Mouse (Mus musculus) ES-CJ7 (cell line): Measurements from ENCODE around the gene Gng2.

ENCODE experiments used
- DNase-seq: peaks from one replicate; pipeline ENCODE4 v3.0.0; 2011; ENCODE audit warnings: low read depth, low spot score

Gene Gng2

DNA sequence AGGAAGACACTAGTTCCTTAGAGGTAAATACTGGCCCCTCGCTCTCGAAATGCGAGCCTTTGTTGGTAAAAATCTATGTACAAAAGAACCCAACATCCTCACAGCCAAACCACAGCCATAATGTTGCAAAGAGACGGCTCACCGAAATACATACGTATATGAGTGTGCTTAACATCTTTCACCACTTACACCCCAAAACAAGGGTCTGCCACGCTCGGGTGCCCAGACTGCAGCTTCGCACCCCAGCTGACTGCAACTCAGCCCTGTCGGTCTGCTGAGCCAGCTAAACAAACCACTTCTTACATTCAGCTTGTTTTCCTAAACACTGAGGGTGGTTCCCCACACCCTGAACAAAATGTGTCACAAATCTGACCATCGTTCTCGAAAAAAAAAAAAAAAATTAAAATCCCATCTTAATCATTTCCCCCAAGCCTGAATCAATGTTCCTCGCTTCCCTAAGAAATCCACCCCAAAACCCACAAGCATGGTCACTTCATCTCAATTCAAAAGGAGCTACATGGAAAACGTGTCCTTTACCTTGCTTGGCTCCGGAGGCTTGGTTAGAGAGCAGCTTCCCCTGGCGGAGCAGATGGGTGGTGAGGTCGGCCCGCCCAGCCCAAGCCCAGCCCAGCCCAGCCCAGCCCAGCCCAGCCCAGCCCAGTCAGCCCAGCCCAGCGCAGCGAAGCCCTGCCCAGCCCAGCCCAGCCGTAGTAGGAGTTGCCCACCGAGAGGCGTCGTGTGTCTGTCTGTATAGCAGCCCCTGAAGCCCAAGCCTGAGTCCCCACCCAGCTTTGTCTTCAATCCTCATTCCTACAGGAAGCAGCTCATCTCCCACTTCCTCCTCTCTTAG is 781 bp downstream of the Gng2 start:
- peak; percentile 84 for DNase-seq

DNA sequence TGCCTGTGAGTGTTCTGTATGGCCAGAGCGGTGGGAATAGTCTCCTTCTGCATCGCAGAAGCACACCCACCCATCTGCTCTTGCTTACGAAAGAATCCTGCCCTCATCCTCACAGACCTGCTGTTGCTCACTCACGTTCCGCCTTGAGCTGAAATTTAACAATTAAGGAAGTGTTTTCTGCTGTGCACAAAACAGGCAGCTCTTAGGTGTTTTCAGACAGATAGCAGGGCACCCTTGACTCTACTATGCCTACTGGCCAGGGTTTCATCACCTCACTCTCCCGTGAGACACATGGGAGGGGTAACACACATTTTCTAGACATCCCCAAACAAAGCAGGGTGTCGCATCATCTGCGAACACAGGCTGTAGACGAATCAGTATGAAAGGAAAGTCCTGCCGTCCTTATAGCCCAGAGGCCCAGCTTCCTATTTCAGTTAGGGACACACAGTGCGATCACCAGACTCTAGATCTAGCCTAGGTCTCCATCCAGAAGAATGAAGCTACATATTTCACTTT is 2.4 kb downstream of the Gng2 start:
- DNase-seq: no peak

DNA sequence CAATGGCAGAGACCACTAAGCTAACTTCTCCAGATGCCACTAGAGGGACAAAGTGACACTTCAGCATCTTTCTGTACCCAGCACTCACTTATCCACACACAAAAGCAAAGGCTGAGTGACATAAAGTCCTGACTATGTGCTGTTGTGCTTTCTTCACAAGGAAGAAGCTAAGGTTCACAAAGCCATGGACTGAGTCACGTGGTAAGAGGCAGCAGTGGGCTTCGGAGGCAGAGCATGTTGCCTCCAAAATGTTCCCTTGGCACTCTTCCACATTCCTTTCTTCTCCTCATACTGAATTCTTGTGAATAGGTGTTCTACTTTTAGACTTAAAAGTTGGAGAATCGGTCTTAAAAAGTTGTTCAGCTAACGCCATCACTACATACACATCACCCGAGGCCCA is 3.0 kb downstream of the Gng2 start:
- DNase-seq: no peak

DNA sequence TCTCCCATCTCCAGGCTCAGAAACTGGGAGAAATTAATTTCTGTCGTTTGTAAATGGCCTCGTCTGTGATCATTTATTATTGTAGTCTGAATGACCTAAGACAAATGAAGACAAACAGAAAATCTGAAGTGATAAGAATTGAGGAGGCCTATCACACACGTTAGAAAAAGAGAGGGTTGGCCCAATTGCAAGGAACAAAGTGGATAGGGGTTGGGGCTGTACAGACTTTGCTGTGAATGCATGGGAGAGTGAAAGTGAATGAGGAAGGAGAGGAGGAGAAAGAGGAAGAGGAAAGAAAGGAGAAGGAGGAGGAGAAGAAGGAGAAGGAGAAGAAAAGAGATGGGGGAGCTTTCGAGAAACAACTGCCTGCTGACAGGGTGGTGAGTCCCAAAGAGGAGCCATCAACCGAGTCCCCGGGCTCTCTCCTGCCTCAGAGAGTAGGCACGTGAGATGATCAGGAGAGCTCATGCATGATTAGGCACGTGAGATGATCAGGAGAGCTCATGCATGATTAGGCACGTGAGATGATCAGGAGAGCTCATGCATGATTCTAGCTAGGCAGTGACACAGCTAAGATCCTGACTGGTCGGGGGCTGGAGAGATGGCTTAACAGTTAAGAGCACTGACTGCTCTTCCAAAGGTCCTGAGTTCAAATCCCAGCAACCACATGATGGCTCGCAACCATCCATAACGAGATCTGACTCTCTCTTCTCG is 5.0 kb downstream of the Gng2 start:
- no peak for DNase-seq

DNA sequence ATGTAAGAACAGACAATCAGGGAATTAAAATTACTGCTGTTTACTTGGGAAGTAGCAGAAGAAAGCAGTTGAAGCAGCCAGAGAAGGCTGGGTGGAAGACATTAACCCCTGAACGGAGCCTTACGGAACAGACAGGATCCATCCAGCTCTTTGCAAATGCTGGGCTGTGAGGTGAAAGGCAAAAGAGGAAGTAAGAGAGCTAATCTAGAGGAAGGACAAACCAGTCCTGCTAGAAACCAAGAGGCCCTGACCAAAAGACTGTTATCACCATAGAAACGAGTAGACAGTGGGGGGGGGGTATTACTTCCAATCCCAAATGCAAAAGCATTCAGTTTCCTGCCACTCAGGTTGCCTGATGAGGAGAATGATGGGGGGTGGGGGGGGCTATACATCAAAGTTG is 6.6 kb downstream of the Gng2 start:
- no peak for DNase-seq

DNA sequence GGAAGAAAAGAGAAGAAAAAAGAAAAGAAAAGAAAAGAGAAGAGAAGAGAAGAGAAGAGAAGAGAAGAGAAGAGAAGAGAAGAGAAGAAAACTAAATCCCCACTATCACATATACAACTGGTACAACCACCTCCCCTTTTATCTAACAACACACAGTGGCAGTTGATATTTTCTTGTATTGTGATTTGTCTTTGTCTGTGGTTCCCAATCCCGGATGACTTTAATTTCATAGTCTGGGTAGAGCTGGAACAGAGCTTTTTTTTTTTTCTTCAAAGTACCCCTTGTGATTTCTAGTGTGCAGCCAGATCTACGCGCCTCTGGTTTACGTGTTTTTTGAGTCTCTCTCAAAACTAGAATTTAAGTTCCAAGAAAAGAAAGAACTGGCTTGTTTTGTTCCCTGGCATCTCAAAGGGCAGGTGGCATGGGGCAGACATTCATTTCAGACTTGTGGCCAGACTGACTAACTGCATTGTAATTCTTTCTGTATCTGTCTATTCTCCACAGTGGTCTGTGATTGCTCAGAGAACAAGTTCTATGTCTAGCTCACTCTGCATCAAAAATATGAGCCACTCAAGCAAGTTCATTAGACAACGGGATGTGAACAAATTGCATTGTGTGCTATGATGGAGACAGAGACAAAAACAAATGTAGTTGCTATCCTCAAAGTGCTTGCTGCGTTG is 7.2 kb downstream of the Gng2 start:
- no peak for DNase-seq

DNA sequence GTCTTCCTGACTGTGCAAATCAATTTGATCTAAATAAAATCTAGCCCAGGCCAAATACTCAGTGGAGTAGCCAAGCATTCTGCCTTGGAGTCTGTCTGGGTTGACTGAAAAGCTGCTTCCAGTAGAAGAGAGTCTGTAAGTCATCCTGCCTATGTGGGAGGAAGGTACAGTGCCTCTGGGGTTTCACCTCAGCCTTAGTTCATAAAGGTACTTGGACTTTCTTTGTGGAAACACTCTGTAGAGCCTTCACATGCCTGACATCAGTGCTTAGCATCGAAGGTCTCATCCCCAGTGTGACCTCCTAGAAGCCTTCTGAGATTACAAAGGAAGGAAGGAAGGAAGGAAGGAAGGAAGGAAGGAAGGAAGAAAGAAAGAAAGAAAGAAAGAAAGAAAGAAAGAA is 7.9 kb downstream of the Gng2 start:
- no peak for DNase-seq

DNA sequence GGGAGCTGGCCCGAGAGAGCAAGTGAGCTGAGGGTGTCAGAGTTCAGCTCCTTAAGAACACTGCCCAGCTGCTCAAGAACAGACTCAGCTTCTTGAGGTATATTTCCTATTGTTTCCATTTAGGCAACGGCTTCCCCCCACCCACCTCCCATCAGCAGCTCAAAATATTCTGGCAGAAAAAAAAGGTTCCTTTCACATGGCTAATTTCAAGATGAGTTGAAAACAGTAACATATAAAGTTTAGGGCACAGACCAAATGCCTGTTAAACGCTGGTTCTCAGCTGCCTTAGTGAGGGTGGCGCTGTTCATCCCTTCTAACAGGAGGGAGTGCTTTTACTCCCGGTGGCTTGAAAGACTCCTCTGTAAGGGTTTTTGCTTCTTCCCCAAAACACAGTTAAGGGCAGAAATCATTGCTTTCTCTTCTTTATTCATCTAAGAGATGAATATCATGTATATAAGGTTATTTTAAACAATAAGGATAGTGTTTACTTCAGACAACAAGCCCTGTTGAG is 8.4 kb downstream of the Gng2 start:
- DNase-seq: no peak

DNA sequence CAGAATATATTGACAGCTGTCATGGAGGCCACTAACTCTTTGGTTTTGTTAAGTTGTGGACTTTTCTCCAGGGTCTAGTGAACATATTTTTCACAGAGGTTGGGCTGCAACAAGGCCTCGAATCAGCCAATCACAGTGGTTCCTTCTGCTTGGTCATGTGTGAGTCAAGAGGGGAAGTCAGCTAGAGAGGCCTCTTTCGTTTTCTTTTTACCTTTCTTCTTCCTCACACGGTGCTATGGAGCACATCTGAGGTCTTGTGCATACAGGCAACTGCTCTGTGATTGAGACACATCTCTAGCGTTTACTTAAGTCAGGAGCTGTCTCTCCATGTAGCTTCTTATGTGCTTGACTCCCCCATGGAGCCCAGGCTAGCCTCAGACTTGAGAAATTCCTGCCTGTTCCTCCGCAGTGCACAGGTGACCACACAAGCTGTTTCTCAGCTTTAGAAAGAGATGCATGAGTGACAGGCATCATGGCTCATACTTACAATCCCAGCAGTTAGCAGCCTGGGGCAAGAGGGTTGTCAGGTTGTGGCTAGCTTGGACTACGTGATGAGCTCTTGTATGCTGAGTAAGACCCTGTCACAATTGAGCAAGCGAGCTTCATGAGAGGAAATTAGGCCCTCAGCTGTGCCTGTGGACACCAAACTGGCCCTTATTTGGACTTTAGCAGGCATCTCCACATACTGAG is 9.0 kb downstream of the Gng2 start:
- DNase-seq: no peak

DNA sequence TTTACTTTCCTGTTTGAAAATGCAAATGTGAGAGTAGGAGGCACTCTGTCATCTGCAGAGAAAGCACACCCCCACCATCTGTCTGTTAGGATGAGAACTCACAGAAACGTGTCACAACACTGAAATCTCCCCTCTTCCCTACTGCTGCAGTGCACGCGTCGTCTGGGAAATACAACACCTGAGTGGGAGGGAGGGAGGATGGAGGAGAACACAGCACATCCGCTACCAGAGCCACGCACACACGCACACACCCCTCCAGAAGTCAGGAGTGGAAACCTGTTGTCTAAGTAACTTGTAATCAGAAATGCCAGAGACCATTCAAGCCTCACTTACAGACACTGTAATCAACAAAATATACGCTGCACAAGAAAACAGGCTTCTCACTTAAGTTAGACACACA is 9.9 kb downstream of the Gng2 start:
- no peak for DNase-seq

DNA sequence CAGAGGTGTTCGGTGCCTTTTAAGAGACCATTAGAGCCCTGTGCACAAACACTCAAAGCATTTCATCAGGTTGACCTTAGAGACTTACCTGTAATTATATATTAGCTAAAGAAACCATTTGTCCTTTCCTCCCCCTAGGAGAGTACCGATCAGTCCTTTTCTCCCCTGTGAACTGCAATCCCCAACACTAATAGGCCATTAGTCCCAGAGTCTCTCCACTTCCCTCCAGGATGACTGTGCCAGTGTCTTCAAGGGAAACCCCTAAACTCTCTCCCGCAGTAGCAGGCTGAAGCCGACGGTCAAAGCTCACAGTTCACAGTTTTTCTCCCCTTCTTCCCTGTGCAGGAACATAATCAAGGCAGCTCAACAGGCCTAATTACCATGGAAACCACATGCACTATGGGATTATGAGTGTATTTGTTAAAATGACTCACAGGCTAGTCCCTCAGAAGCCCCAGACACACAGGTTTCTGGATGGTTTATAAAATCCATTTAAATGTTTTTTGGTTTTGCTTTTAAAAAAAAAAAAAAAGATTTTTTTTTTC is 13.4 kb downstream of the Gng2 start:
- no peak for DNase-seq

DNA sequence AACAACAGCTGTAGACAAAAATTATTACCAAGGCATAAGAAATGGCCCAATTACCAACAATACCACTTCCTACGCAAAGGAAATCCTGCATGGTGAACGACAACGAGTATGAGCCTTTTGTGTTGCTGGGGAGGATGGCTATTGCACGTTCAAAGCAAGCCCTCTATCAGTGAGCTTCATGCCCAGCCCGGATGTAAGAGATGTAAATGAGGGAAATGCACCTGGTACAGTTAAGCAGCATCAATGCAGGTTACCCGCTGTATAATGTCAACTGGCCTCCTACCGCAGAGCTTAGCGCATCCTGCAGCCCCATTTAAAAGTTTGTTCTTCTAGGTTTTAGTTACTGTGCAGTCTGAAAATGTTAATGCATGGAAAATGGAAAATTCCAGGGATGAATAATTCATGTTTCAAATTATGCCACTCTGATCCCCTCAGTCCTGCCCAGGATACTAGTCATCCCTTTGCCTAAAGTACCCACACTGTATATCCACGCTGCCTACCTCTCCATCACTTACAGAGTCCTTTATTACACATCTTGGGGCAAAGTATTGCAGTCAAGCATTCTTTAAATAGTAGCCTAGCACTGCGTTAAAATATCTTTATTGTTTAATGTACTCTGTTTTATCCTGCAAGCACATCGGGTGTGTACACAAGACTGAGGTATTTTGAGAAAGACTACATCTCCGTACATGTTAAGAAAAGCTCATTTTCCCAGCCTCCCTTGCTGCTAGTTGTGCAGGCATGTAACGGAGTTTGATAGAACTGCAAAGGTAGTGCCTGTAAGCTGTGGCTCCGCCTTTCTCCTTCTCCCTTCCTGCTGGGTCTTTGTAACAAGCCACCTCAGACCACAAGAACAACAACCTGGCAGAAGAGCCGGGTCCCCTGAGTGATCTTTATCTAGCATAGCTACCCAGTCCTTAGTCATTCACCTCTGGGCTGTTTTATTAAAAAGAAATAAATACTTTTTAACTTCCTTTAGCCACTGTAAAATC is 15.2 kb downstream of the Gng2 start:
- no peak for DNase-seq

DNA sequence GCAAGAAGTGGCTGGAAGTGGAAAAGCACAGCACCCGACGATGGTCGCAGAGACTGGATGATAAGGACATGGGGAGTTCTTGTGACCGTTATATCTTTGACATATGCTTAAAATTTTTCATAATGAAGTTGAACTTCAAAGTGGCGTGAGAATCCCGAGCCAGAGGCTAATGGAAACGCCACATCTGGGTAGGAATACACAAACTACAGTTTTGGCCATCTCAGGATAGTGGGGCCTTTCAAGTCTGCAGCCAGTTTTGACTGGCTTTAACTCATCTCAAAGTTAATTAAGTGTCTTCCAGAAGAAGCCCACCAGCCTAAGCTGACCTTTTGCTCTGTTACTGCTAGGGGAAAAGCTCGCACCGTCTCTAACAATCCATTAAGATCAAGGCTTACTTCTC is 17.6 kb downstream of the Gng2 start:
- no peak for DNase-seq

DNA sequence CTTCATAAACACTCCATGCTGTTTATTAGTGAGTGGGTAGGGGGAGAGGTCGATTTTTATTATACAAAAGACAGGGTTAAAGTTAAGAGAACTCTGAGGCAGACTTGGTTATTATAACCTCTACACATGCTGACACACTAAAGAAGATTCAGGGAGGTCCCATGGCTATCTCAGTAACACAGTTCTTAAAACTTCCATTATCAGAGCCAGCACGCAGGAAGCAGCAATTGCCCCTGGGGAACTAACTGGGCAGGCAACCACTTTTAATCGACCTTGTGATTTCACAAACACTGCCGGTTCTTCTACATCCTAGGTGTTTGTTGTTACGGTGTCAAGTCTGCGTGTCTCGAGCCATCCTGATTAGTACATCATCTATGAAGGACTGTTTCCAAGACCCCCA is 22.4 kb downstream of the Gng2 start:
- no peak for DNase-seq

DNA sequence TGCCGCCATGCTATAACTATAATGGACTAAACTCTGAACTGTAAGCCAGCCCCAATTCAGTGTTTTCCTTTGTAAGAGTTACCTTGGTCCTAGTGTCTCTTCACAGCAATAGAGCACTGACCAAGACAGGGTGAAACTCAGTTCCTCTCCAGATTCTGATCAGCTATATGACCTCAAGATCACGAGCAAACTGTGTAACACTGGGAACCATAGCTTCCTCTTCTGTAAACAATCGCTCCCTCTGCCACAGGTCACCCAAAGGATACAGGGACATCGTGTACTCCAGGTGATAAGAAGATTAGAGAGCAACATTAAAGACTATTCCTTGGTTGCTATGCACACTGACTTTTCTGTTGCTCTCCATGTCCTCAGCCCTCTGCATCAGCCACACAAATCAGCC is 26.6 kb downstream of the Gng2 start:
- DNase-seq: no peak

DNA sequence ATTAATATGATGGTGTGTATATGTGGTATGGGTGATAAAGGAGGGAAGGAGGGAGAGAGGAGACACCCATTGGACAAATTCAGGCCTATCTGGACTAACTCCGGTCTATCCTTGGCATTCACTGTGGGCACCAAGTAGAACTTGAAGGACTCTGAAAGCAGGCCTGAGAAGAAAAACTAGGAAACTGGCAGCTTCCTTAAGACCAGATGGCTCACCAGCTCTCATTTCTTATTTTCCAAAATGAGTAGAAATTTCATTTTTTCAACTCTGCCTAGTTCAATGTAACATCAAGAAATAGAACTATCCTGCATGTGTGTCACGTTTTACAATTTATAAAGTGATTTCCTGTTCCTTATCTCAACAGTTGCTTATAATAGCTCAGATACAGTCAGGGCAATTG is 28.0 kb downstream of the Gng2 start:
- no peak for DNase-seq

DNA sequence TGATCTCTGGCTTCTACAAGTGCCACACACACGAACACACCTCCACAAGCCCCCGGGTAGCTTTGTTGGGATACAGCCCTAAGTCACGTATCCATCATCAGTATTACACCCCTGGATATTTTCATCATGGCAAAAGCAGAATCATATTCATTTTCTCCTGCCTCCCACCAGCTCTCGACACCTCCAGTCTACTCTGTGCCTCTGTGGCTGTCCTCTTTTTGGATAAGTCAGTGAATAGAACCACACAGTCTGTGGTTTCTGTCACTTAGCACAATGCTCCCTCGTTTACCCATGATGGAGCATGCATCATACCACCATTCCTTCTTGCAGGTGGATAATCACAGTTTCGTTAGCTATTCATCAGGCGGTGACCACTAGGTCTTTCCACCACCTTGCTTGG is 31.2 kb downstream of the Gng2 start:
- no peak for DNase-seq

DNA sequence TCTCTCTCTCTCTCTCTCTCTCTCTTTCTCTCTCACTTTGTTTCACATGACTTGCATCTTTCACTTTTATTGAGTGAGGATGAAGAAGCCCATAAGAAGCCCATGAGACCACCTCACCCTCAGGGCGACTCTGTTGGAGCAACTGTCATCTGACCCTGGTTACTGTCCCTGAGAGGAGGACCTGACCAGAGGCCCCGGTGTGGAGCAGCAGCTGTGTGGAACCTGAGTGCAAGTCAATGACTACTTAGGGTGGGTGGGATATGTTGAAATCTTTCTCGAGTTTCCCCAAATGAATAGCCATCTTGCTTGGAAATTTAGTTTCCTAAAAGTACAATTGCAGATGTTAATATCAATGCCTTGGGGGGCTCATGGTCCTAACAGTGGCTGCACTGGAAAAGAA is 34.7 kb downstream of the Gng2 start:
- no peak for DNase-seq

DNA sequence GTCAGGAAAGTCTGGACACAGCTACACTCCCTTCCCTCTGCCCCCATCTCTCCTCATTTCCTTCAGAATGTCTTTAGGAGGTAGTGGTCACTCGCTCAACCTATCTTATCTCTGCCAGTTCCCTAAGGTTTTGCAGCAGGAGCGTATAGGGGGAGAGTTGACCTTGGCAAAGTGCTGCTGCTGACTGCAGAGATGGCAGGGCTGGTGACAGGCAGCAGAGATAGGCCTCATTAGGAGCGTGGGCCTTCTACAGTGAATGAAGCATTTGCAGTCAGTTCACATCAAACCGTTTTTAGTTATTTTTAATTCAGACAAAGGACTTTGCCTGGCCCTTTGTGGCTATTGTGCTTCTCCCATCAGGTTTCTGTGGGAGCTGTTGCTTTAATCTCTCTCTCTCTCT is 35.1 kb downstream of the Gng2 start:
- no peak for DNase-seq

DNA sequence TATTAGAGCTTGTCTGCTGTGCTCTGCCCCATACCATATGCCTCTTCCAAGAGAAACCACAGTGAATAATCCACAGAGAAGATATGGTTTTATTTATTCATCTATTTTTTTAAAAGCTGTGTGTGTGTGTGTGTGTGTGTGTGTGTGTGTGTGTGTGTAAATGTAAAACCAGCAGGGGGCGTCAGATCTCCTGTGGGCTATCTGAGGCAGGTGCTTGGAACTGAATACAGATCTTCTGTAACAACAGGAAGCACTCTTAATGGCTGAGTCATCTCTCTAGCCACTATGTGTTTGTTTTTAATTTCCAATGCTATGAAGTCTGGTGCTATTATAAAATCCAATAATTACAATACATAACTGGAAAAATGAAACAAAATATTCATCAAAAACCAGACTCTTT is 37.4 kb downstream of the Gng2 start:
- no peak for DNase-seq
